Mouse (Mus musculus) hindbrain, embryonic 12.5 days (tissue): ENCODE data around the gene Dynll1. TPM values are rescaled to one million over a fixed set of nuclear protein-coding genes. Genes with fewer than 3 reads are reported as not detected.

ENCODE experiments used
- ATAC-seq: fragments of 200-750 bp; cut with Nextera tagmentation; 2 replicates; pipeline ENCODE4 v1.8.0; 2017; ENCODE audit warnings: moderate TSS enrichment; ENCODE audit not compliant: low FRiP score
- H3K27ac ChIP-seq: fragments of 300-500 bp; sonication (generic); 2 replicates; pipeline ENCODE4 v1.5.1; 2016; ENCODE audit warnings: mild to moderate bottlenecking
- H3K27me3 ChIP-seq: fragments of 300-500 bp; sonication (generic); 2 replicates; pipeline ENCODE4 v1.6.1; 2016; ENCODE audit warnings: mild to moderate bottlenecking
- H3K36me3 ChIP-seq: fragments of 300-500 bp; sonication (generic); 2 replicates; pipeline ENCODE4 v1.6.1; 2016; ENCODE audit warnings: mild to moderate bottlenecking
- H3K4me1 ChIP-seq: fragments of 300-500 bp; sonication (generic); 2 replicates; pipeline ENCODE4 v1.6.1; 2016
- H3K4me2 ChIP-seq: fragments of 300-500 bp; sonication (generic); replicated peaks from 2 replicates; pipeline ENCODE4 v1.6.1; 2016; ENCODE audit warnings: mild to moderate bottlenecking
- H3K4me3 ChIP-seq: fragments of 300-500 bp; sonication (generic); 2 replicates; pipeline ENCODE4 v1.5.1; 2016; ENCODE audit warnings: mild to moderate bottlenecking
- H3K9ac ChIP-seq: fragments of 300-500 bp; sonication (generic); 2 replicates; pipeline ENCODE4 v1.6.1; 2016; ENCODE audit warnings: mild to moderate bottlenecking, moderate library complexity
- H3K9me3 ChIP-seq: fragments of 300-500 bp; sonication (generic); replicated peaks from 2 replicates; pipeline ENCODE4 v1.6.1; 2016; ENCODE audit warnings: mild to moderate bottlenecking
- WGBS: fragments of 180-500 bp; shearing (Covaris S2); methylation state at CpG from one replicate; pipeline ENCODE4 v1.1.7; 2016; 5-methylcytosine and 5-hydroxymethylcytosine counted together
- polyA plus RNA-seq: library from polyadenylated mRNA; unstranded; fragments of >200 nt; fragmentation: Nextera tagmentation; extraction: Ambion mirVana; gene quantifications from 2 replicates; pipeline ENCODE4 v1.2.1, GENCODE M21; 2016

The Dynll1 gene
- 1,295 and 1,383 TPM in 2 replicates for polyA plus RNA-seq

DNA sequence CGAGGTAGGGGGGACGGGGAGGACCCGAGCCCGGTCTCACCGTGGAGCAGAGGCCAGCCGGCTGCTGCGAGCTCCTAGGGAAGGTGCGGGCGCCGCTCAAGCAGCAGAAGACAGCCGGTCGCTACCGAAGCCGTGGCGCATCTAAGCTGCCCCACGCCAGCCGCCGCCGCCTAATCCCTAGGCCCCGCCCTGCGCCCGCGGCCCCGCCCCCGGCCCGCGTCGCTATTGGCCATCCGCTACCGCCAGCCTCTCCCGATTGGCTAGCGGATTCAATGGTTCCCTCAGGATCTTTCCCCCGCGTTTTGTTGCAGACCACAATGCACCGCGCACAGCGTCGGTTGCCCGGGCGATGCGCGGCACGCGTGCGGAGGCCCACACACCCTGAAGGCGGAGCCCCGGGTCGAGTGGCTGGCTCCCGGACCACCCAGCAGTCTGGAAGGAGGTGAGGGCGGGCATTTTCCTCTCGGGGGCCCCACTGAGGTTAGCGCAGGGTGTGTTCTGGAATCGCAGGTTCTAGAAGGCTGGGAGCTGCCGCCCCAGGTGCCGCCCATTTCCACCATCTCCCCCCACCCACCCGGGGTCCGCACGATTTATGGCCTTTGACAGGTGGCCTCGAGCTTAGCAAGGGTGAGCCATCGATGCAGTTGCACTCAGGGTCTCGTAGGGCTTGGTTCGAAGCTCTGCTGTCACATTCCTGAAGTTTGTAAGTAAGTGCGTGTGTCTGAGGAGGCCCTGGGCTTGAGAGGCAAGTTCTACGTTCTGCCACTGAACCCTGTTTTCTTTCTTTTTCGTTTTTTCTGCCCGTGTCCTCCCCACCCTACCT lies at the start of gene Dynll1:
Dynll1 (minus strand) TSS at position 208 of the 823 bp plus-strand sequence.
- ATAC-seq: peak; percentile 98
- H3K4me2 ChIP-seq: peak within 1 kb of the TSS; percentile 65
- no peaks in the 10 kb centered on the region for H3K9me3 ChIP-seq
- peaks cover 25% of the 10 kb centered on the region for H3K4me1 ChIP-seq
- peaks cover 7% of the 10 kb centered on the region for H3K27me3 ChIP-seq
- H3K36me3 ChIP-seq: peaks cover 31% of the 10 kb centered on the region
- peak within 1 kb of the TSS; percentile 90 for H3K9ac ChIP-seq
- under 1% methylated on average over 63 of the region's 66 CpGs for WGBS
- H3K4me3 ChIP-seq: peak within 1 kb of the TSS; percentile 89
- peak within 1 kb of the TSS; percentile 95 for H3K27ac ChIP-seq

DNA sequence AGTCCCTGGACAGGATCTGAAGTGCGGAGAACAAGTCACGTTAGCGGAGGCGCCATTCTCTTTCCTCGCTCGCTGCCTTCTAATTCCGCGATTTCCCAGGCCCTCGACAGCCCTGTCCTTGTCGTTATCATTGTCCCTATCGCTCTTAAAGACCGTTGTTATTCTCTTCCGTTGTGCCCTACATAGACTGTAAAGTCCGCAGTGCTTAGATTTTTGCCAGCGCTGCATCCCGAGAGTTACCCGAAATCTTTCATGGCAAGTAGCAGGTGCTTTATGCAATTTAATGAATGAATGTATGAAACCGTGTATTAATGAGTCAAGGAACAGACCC lies 48.4 kb upstream of the Dynll1 start:
- Histone ChIP-seq H3K27ac (peak overlapping the region; percentile 89), H3K9me3 (no peaks in the 10 kb centered on the region), H3K4me2 (peak overlapping the region; percentile 82), H3K9ac (peak overlapping the region; percentile 84), H3K4me3 (peak overlapping the region; percentile 86), H3K36me3 (peaks cover 22% of the 10 kb centered on the region), H3K27me3 (no peaks in the 10 kb centered on the region), H3K4me1 (peaks cover 20% of the 10 kb centered on the region)
- WGBS: 1% methylated on average over 18 of the region's 18 CpGs
- ATAC-seq: peak; percentile 46; the same call in 1 of the 2 replicates

DNA sequence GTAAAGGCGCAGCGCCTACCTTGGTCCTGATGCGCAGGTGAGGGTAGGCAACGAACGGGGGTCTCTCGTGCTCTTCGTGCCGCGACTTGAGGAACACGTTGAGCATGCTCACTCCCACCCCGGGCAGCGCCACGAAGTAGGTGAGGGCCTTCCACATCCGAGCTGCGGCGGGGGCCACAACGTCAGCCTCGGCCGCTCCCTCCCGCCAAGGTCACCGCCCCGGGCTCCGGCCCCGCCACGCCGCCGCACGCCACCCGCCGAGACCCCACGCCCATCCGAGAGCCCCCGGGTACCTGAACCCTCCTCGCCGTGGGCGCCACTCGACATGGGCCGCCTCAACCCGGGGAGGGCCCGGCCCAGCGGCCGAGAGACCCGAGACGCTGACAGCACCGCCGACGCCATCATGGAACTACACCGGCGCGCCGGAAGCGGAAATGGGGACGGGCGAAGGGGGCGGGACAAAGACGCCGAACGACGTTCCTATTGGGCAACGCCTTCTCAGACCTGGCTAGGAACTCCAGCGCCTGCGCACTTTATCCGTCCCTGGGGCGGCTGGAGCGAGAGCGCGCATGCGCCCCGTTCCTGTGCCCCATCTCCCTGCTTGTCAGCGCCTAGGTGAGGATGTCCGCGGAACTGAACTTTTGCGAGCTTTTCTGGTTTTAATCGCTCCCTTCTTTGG lies 47.9 kb upstream of the Dynll1 start, which contains the start of gene Cox6a1:
Cox6a1 (minus strand) TSS at position 436 of the 679 bp plus-strand sequence.
- Histone ChIP-seq H3K9ac (peak within 1 kb of the TSS; percentile 84), H3K27ac (peak within 1 kb of the TSS; percentile 89), H3K4me3 (peak within 1 kb of the TSS; percentile 86), H3K27me3 (no peaks in the 10 kb centered on the region), H3K4me2 (peak within 1 kb of the TSS; percentile 82), H3K36me3 (peaks cover 27% of the 10 kb centered on the region), H3K4me1 (peaks cover 20% of the 10 kb centered on the region), H3K9me3 (no peaks in the 10 kb centered on the region)
- ATAC-seq: peak; percentile 90
- WGBS: under 1% methylated on average over 68 of the region's 74 CpGs

DNA sequence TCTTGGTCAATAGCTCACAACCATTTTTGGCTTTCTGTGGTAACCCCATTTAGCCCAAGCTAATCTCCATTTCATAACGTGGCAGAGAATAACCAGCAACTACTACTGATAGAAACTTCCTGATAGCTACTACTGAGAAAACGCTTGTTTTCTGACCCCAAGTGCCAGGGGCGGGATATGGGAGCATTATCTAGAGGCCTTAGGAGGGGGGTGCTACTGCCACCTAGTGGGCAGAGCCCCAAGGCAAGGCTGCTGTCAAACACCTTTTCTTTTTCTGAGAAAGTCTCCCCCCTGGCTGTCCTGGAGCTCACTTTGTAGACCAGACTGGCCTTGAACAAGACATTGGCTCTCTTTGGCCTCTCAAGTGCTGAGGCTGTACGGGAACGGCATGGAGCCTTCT lies 46.8 kb upstream of the Dynll1 start:
- Histone ChIP-seq H3K4me1 (peaks cover 20% of the 10 kb centered on the region), H3K4me3 (peak overlapping the region; percentile 86), H3K4me2 (peak overlapping the region; percentile 82), H3K9ac (0 out of 2 replicates have a peak overlapping the region, but pooled peaks have one; percentile 8), H3K36me3 (peaks cover 37% of the 10 kb centered on the region), H3K27me3 (no peaks in the 10 kb centered on the region), H3K27ac (no peak overlapping the region), H3K9me3 (no peaks in the 10 kb centered on the region)
- WGBS: 7% methylated on average over 5 of the region's 5 CpGs
- ATAC-seq: 0 out of 2 replicates have a peak, but pooled peaks have one; percentile 41

DNA sequence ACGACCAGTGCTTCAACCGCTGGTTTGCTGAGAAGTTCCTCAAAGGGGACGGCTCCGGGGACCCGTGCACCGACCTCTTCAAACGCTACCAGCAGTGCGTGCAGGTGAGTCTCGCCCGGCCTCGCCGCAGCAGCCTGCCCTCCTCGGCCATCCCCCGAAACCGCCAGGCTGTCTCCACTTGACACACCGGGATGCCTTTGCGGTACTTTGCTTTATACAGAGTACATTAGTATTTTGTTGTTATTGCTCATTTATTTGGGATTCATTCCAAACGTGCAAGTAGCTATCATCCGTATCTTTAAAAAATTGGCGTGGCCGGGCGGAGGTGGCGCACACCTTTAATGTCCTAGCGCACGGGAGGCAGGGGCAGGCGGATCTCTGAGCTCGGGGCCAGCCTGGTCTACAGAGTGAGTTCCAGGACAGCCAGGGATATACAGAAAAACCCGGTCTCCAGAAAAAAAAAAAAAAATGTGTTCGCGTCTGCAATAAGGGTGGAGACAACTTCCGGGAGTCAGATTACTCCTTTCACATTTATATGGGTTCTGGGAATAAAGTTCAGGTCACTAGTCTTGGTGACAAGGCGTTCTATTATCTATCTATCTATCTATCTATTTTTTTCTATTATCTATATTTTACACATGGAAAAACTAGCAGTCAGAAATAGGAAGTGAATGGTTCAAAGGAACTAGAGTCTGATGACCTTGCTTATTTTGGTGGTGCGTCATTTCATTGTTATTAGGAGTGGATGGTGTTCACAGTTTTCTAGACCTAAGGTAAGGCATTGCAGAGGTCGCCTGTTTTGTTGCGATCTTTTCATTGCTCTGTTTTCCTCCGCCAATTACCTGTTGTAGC lies 40.7 kb upstream of the Dynll1 start:
- no peaks in the 10 kb centered on the region for H3K9me3 ChIP-seq
- H3K4me3 ChIP-seq: peak overlapping the region; percentile 87
- peaks cover 21% of the 10 kb centered on the region for H3K4me1 ChIP-seq
- peak overlapping the region; percentile 76 for H3K4me2 ChIP-seq
- H3K36me3 ChIP-seq: peaks cover 46% of the 10 kb centered on the region
- no peaks in the 10 kb centered on the region for H3K27me3 ChIP-seq
- peak overlapping the region; percentile 88 for H3K9ac ChIP-seq
- 13% methylated on average over 36 of the region's 36 CpGs for WGBS
- no peak for ATAC-seq
- H3K27ac ChIP-seq: peak overlapping the region; percentile 87; the same call in 1 of the 2 replicates

DNA sequence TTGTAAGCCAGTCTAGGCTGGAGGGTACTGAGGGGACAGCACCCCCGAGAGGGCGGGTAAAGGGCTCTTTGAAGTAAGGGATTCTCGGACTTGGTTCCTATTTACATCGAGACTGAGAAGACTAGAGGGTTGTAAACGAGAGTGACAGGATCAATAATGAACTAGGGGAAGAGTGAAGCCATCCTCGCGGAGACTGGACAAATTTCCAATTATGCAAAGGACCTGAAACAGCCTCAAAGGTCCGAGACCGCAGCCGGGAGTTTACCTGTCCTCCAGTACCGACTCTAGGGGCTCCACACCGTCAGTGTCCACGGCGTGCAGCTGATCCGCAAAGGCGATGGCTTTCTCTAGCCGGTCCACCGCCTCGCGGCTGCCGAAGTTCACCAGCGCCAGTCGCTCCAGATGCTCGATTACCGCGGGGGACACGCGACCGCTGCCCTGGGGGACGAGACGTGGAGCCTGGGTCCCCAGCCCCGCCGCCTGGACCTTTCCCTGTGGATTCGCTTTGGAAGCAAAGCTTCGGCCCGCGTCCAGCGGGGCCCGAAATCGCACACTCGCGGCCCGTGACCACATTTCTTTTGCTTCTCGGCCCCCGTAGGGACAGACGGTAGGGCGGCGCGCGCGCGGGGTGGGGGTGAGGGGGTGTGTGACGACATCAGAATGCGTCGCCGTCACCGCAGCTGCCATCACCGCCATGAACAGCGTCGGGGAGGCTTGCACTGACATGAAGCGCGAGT lies 39.9 kb upstream of the Dynll1 start, which contains the start of the genes Gatc and Triap1:
Gatc (minus strand) TSS at position 602 of the 737 bp plus-strand sequence.
Triap1 (plus strand) TSS at position 649 of the 737 bp plus-strand sequence.
- Histone ChIP-seq H3K36me3 (peaks cover 48% of the 10 kb centered on the region), H3K4me1 (peaks cover 16% of the 10 kb centered on the region), H3K9ac (peak within 1 kb of the TSS; percentile 88), H3K4me3 (peak within 1 kb of the TSS; percentile 87), H3K4me2 (peak within 1 kb of the TSS; percentile 76), H3K9me3 (no peaks in the 10 kb centered on the region), H3K27me3 (no peaks in the 10 kb centered on the region), H3K27ac (peak within 1 kb of the TSS; percentile 87)
- ATAC-seq: peak; percentile 90
- under 1% methylated on average over 62 of the region's 62 CpGs for WGBS

DNA sequence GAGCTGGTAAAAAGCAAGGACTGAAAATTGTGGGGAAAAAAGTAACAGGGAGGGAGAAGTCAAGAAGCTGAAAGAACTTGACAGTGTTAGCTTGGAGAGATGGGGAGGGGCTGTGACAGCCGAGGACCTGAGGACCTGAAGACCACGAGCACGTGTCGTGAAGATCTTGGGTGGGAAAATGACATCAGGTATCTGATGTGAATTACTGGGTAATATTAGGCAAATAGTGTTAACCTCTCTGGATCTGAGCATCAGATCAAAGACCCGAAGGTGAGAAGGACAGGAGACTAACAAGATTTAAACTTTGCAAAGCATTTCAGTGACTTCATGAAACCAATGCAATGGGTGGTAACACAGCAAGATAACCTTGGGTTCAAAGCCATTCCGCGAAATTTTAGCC lies 39.2 kb upstream of the Dynll1 start:
- peaks cover 48% of the 10 kb centered on the region for H3K36me3 ChIP-seq
- no peak overlapping the region; the same call in 1 of the 2 replicates for H3K9ac ChIP-seq
- no peaks in the 10 kb centered on the region for H3K27me3 ChIP-seq
- H3K27ac ChIP-seq: no peak overlapping the region
- ATAC-seq: no peak
- H3K4me1 ChIP-seq: peaks cover 16% of the 10 kb centered on the region
- H3K4me3 ChIP-seq: peak overlapping the region; percentile 87; the same call in 1 of the 2 replicates
- WGBS: 37% methylated on average over 7 of the region's 7 CpGs
- no peaks in the 10 kb centered on the region for H3K9me3 ChIP-seq
- peak overlapping the region; percentile 76 for H3K4me2 ChIP-seq

DNA sequence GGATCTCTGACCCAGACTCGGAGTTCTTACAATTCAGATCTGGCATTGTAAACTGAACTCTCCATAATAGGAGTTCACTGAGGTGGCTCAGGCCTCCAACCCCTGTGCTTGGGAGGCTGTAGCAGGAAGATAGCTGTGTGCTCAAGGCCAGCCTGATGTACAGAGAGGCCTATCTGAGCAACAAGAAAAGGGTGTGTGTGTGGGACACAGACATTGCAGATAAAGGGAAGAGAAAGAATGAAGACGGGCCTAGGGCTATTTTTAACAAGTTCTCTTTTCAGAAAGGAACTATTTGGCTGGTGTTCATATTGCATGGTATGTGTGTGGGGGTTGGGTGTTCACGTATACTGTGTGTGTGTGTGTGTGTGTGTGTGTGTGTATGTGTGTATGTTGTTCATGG lies 32.8 kb upstream of the Dynll1 start:
- no peak overlapping the region for H3K27ac ChIP-seq
- H3K27me3 ChIP-seq: no peaks in the 10 kb centered on the region
- no peak overlapping the region for H3K4me2 ChIP-seq
- ATAC-seq: no peak
- no peaks in the 10 kb centered on the region for H3K9me3 ChIP-seq
- H3K9ac ChIP-seq: no peak overlapping the region
- WGBS: 85% methylated on average over 3 of the region's 3 CpGs
- no peak overlapping the region for H3K4me3 ChIP-seq
- peaks cover 17% of the 10 kb centered on the region for H3K4me1 ChIP-seq
- peaks cover 76% of the 10 kb centered on the region for H3K36me3 ChIP-seq

DNA sequence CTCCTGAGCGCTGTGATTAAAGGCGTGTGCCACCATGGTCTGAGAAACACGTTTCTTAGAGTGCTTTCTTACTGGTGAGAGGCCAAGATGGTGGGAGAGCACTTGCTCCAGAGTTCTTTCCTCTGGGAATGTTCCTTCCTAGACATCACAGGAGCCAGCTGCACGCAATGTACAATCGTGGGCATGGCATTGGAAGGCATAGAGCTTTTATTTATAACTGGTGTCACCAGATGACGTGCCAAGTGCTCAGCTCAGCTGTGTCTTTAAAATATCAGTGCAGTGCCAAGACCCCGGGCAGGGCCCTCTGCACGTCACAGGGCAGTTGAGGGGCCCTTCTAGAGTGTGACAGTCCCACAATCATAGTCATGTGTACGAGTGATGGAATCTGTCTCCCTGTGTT lies 30.2 kb upstream of the Dynll1 start:
- Histone ChIP-seq H3K27me3 (no peaks in the 10 kb centered on the region), H3K4me2 (no peak overlapping the region), H3K36me3 (peaks cover 61% of the 10 kb centered on the region), H3K4me3 (no peak overlapping the region), H3K9me3 (no peaks in the 10 kb centered on the region), H3K4me1 (peaks cover 29% of the 10 kb centered on the region), H3K9ac (no peak overlapping the region), H3K27ac (no peak overlapping the region)
- WGBS: 92% methylated on average over 9 of the region's 9 CpGs
- no peak for ATAC-seq

DNA sequence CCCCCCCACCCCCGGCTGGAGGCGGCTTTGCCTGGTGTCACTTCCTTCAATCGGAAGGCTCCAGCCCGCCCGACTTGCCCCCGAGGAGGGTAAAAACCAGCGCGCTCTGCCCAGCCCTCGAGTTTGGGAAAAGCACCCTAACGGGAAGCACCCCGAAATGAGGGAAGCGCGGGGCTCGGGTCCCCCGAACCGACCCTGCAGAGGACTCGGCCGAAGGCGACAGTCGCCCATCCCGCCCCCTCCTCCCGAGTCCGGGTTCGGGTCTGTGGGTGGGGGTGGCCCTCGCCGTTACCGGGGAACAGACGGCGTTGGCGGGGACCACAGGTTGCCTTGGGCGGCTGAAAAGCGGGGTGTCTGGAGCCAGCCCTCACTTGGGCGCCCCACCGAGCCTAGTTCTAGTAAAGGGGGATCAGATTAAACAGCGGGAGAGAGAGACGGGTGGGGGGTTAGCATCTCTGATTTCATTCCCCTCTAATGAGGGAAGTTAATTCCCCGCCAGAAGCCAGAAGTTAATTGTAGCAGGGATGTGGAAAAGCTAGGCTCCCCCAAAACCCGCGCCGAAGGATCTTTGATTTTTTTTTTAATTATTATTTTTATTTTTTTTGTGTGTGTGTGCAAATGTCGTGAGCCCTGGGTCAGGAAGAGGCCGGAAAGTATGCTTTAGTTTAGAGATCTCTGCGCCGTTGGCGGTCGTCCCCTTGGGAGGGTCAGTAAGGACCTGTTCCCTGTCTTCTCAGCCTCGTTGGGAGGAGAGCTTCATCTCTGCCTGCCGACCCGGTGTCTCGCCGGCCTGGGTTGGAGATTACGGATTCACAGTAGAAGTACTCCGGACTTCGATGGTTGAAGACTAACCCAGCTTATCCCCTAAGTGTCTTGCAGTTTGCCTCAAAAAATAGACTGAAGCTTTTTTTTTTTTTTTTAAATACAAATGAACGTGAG lies 27.1 kb upstream of the Dynll1 start:
- under 1% methylated on average over 50 of the region's 55 CpGs for WGBS
- H3K9me3 ChIP-seq: no peaks in the 10 kb centered on the region
- peak overlapping the region; percentile 89 for H3K27ac ChIP-seq
- peak overlapping the region; percentile 89 for H3K4me2 ChIP-seq
- no peaks in the 10 kb centered on the region for H3K27me3 ChIP-seq
- peak; percentile 29; the same call in 1 of the 2 replicates for ATAC-seq
- peak overlapping the region; percentile 91 for H3K4me3 ChIP-seq
- peaks cover 31% of the 10 kb centered on the region for H3K36me3 ChIP-seq
- H3K9ac ChIP-seq: peak overlapping the region; percentile 91
- peaks cover 33% of the 10 kb centered on the region for H3K4me1 ChIP-seq
